Mouse (Mus musculus): ENCODE measurements around the gene Strip2.

Strip2 gene

DNA sequence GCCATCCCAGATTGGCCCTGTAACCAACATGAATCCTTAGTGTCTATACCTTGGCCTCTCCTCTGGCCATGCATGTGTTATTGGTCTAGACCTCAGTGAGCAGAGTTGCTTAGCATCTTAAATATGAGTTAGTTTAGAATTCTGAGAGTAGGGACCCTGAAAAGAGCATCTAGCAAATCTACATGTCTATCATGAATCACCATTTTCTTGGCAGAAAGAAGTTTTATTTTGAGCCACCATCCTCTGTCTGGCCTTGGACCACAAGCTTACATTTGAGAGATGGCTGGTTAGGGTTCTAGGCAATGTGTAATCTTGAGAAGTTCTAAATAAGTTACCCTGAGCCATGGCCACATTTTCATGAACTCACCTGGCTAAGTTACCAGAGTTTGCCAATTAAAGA, 13.3 kb downstream of the Strip2 start:
- no peak for DNase-seq (ENCODE audit: low read depth)

DNA sequence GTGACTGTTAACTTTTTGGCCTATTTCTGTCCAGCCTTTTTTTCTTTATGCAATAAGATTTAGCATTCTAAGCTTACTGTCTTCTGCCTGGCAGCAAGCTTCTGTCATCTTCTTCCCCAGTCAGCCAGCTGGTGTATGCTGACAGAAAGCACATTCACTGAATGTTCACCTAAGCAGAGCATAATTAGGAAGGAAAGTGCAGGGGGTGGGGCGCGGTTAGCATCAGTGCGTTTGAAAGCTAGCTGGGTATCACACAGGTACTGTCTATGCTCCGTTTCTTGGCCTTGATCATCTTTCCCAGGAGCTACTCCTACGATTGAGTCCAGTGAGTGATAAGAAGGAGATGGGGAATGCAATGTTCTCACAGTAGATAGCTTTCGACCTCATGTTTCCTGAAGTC, 13.9 kb downstream of the Strip2 start:
- no peak for DNase-seq (ENCODE audit: low read depth)

DNA sequence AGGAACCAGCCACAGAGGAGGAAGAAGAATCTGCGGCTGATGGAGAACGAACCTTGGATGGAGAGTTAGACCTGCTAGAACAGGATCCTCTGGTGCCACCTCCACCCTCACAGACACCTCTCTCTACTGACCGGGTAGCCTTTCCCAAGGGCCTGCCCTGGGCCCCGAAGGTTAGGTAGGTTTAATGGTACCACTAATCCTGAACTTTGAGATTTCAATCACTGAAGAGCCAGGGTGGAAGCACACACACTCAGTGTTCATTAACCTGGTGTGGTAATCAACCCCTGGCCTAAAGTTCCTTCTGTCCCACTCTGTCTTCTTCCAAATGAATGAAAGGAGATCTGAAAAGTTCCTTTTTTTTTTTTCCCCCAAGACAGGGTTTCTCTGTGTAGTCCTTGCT, 14.4 kb downstream of the Strip2 start:
- no peak for DNase-seq (ENCODE audit: low read depth)

DNA sequence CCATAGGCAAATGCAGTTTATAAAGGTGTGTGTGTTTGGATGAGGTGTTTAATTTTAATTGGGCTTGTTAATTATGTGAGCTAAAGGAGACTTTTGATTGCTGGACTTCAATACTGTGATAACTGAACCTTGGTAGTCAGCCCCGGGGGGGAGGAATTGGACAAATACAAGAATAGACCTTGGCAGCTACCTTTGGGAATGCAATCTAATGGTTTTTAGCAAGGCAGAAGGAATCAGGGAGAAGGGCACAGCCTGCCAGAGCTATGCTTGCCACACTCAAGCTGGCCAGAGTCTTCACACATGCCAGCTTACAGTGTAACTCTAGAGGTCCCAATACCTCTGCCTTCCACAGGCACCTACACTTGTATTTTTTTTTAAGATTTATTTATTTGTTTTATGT, 18.9 kb downstream of the Strip2 start:
- DNase-seq (ENCODE audit: low read depth), result no peak

DNA sequence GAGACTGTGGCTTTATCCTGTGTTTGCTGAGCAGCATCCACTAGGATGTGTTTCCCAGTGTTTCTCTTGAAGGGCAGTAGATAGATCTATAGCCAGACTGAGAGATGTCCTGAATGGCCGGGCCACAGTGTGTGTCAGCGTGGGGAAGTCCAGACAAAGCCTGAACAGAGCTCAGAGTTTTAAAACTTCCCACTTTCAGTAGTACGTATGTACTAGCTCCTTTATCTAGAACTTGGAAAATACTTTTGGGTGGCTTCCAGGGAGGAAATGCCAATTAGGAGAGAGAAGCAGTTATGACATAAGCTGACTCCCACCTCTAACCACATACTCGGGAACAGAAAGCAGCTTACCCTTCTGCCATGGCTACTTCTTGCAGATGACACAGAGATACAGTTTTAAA, 23.6 kb downstream of the Strip2 start:
- no peak for DNase-seq (ENCODE audit: low read depth)

DNA sequence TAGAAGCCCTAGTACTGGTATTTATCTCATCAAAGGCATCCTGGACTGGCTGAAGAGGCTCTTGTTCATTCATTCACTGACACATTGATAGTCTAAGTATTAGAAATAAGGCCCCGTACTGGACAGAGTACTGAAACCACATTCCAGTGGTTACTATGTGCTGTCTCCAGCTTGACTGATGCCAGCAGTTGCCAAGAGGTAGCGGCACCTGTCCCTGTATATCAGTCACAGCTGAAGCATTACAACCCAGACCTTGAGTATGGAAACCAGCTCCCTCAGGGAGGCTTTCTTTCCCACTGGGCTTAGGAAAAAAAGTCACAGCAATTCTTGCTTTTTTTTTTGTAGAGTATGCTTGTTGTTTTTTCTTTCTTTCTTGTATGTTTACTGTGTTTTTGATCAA, 24.2 kb downstream of the Strip2 start:
- no peak for DNase-seq (ENCODE audit: low read depth)

DNA sequence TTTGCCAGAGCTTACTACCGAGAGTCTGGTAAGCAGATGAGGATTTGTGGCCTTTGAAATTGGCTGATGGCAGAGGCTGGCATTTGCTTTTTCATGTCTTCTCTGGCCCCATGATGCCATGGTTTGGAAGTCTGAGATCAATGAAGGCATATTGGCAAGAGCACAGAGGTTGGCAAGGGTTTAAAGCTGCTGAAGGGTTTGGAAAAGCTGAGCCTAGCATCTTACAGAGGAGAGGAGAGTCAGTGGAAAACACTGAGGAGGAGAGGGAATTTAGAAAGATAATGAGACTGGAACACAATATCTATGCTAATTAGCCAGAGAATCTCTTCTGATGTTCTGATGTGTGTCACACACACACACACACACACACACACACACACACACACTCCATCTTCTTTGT, 27.7 kb downstream of the Strip2 start:
- no peak for DNase-seq (ENCODE audit: low read depth)

DNA sequence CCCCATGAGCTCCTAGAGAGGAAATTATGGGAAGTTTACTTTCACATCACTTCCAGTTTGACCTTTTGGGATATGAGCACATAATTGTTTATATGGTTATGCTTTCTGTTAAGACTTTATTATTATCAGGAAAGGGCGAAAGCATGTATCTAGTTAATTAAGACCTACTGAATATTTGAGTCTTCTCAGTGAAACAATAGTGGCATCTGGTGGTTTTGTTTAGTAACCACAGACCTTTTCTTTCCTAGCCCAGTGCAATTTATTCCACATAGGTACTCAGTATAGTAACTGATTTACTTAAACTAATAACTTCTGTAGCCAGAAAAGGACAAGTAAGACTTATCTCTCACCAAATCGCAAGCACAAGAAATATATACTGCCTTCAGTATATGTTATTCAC, 29.8 kb downstream of the Strip2 start:
- DNase-seq (ENCODE audit: low read depth), result peak; percentile 68

DNA sequence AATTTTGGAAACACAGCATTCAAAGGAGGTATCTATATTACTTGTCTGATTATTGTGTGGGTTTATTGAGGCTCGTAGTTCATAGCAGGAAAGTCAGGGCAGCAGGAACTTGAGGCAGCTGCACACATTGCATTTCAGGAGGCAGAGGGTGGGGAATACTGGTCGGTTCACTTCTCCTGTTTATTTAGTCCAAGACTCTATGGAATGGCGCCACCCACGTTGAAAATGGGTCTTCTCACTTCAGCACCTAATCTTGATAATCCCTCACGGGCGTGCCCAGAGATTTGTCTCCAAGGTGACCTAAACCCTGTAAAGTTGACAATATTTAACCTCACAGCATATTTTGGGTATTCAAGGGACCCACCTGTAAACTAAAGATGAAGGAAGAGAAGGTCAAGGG, 31.0 kb downstream of the Strip2 start:
- no peak for DNase-seq (ENCODE audit: low read depth)

DNA sequence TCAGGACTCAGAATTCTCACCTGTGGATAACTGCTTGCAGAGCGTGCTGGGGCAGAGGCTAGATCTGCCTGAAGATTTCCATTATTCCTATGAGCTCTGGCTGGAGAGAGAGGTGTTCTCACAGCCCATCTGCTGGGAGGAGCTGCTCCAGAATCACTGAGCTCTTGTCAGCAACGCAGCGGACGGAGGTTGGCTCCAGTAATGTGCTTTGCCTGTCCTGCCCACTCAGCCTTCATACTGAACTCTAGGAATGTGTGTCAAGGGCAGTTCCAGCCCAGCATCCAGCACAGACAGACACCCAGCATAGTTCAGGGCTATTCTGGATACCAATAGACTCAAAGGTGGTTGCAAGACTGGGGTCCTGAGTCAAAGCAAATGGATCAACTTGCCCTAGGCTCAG, 39.9 kb downstream of the Strip2 start:
- DNase-seq (ENCODE audit: low read depth), result no peak

DNA sequence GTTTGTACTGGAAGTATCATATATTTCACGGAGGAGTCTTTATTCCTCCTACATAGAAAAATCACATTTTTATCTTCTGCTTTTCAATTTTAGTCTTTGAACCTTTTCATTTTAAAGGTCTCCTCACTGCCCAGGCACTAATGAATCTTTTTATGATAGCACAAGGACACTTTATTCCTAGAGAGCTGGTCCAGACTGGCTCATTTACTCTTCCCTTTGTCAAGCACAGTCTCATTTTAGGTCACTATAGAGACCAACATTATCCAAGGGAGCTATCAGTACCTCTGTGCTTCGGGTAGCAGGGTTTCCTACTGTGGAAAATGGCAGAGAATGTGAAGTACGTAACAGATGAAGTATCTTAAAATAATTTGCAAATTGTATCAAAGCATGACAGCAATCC, 41.9 kb downstream of the Strip2 start:
- DNase-seq (ENCODE audit: low read depth), result no peak

DNA sequence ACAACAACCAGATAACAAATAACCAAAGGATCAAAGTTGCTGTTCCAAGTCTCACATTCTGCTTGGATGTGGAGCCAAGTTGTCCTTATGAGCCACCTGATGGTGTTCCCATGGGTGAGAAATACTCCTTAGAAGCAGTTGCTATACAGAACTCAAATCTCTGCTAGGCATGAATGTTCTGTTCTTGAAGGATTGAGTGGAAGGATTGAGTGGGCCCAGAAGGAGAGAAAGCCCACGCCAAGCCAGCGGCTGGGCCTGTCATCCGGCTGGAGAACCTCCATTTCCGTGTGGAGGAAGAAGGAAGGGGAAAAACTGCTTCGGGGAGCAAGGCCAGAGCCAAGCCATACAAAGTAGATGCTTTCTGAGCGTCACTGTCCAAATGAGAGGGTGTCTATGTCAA, 44.3 kb downstream of the Strip2 start:
- DNase-seq (ENCODE audit: low read depth), result no peak

DNA sequence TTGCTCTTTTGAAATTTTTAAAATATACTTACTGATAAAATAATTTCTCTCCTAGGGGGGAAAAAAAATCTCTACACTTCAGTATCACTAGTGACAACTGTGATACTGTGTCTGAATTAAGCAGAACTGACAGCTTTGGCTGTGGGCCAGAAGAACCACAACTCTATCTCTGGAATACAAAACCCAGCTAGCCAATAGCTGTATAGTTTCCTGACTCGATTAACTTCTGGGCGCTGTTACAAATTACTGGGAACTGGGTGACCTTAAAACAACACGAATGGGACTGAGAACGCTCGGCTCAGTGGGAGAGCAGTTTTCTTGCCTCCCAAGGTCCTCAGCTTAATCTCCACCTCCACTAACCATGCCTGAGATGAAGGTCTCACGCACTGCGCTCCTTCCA, 51.1 kb downstream of the Strip2 start:
- DNase-seq (ENCODE audit: low read depth), result peak; percentile 54

DNA sequence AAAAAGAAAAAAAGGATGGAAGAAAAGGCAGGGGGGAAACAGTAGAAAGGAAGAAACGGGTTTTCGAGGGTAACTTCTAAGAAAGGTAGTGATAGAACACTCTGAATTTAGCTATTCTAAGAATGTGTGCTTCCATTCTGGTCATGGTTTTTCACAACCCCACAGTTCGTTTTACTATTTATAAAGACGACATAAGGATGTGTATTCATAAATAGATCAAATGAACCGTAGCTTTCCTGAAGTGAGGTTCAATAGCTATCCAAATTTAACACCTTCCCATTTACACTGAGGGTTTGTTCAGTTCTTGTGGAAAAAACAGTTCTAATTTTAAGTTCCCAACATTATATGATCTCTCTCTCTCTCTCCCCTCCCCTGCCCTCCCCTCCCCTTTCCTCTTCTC, 56.5 kb downstream of the Strip2 start:
- no peak for DNase-seq (ENCODE audit: low read depth)

DNA sequence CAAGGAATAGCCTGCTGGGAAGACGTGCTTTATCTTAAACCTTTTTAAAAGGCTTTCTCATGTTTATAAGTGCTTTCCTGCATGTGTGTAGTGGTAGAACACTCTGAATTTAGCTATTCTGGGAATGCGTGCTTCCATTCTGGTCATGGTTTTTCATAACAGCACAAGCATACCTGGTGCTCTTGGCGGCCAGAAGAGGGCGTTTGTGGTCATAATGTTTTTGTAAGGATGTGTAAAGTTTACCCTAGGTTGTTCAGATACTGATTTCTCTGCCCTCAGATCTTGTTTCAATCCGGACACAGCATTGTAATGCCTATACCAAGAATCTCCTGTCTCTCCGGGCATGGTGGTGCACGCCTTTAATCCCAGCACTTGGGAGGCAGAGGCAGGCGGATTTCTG, 58.0 kb downstream of the Strip2 start:
- peak; percentile 72 for DNase-seq (ENCODE audit: low read depth)

DNA sequence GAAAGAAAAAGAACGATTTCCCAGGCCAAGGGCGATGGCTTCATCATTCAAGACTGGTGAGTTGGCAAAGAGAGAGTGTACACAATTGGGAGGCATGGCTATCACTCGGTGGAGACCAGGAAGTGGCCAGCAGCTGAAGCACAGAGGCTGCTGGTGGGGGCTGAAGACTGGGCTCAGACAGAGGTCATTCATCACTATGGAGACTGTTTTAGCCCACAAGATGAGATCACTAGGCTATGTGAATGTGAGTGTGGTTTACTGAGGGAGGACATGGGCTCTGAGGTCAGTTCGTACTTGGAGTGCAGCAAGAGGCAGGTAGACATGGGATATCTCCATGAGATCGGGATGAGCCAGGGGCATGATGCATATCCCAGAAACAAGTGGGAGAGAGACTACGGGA, 63.6 kb downstream of the Strip2 start:
- peak; percentile 73 for DNase-seq (ENCODE audit: low read depth)

DNA sequence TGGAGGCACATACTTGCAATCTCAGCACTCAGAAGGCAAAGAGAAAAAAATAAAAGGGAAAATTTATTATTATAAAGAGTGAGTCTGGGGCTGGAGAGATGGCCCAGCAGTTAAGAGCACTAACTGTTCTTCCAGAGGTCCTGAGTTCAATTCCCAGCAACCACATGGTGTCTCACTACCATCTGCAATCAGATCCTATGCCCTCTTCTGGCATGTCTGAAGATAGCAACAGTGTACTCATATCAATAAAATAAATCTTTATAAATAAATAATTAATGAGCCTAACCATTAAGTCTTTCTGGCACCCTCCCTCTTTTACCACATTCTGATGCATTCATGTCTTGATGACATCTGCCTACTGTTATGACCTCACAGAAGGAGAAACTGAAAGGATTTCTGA, 65.0 kb downstream of the Strip2 start:
- DNase-seq (ENCODE audit: low read depth), result peak; percentile 37

DNA sequence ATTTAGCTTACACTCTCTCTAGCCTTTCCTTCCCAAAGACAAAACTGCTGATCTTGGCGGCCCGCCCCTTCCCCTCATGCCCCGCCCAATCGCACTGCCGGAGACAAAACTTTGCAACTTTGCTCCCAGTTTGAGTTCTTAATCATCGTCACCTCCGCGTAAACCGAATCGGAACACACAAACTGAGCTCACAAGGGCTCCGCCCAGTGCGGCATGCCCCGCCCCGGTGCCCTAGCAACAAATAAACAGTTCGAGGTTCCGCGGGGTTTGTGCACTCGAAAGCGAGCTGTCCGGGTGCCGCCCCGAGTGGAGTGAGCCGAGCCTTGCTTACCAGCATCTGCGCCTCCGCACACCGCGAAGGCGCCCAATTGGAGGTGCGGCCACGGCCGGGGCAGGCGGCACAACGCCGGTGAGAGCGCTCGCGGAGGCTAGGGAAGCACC, 68.3 kb downstream of the Strip2 start:
- peak; percentile 98 for DNase-seq (ENCODE audit: low read depth)

DNA sequence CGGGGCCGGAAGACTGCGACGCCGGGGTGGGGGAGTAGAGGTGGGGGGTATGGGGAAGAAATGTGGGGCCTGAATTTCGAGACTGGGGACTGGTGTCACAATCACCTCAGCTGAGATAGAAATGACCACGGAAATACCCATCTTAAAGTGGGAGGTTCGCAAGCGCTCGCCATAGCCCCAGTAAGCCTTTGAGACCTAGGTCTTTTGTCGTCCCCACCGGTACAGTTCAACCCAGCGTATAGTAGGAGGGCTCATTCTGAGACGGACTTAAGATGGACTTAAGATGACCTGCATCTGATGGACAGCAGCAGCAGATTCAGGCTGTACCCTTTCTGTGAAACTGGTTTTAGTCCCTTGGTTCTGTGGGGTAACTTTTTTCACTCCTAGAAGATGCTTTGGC, 68.7 kb downstream of the Strip2 start:
- no peak for DNase-seq (ENCODE audit: low read depth)

DNA sequence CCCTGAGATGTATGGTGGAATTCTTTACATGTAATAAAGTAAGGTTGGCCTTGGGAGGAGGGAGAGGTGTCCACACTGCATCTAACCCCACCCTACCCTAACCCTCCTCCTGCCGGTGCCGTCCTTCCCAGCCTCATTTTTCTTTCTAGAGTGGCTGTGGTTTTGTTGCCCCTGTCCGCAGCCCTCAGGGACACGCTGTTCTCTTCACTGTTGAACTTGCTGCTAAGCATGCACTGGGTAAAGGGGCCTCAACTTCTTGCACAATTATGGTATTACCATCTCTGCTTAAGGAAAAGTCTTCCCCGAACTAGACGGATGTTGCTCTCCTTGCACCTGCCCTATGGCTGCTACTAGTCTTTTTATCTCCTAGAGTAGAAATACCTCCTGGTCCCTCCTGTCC, 69.2 kb downstream of the Strip2 start:
- DNase-seq (ENCODE audit: low read depth), result peak; percentile 34

DNA sequence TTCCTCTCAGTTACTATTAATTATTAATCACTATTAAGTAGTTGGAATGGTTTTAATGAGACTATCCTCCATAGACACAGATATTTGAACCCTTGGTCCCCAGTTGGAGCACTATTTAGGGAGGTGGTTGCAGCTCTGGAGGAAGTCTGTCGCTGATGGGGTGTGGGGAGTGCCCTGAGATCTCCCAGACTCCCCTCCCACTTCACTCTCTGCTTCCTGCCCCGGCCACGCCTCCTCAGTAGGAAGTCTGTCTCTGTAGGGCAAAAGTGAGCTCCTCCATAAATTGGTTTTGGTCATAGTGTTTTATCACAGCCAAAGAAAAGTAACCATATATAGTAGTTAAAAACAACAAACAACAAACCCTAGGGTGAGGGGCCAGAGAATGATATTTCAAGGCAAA, 70.4 kb downstream of the Strip2 start:
- DNase-seq (ENCODE audit: low read depth), result peak; percentile 58

DNA sequence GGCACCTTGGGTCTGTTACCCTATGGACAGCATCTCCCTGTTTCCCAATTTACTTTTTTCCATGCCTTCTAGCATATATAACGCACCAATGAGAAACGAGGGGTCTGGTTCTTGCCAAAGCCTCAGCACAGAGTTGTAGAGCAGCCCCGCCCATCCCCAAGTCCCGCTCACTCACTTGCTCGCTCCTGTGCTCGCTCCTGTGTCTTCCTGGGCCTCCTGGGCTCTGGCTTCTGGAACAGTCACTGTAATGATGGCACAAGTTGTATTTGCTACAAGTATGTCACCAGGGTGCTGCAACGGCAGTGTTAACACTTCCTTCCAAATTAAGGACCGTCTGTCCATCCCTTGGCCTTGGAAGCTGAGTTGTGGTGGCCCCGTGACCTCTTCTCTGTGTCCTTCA, 81.3 kb downstream of the Strip2 start:
- no peak for DNase-seq (ENCODE audit: low read depth)

DNA sequence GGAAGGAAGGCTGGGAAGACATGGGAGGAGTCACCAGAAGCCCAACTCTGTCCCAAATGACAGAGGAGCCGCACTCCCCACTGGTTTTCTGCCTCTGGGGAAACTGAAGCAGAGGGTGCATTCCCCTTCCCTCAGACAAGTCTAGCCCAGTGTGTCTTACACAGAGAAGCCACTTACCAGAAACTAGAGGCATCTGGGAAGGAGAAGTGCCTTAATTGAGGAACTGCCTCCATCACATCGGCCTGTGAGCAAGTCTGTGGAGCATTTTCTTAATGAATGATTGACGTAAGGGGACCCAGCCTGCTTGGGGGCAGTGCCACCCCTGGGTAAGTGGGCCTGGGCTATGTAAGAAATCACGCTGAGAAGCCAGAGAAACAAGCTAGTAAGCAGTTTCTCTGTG, 82.0 kb downstream of the Strip2 start:
- DNase-seq (ENCODE audit: low read depth), result no peak

DNA sequence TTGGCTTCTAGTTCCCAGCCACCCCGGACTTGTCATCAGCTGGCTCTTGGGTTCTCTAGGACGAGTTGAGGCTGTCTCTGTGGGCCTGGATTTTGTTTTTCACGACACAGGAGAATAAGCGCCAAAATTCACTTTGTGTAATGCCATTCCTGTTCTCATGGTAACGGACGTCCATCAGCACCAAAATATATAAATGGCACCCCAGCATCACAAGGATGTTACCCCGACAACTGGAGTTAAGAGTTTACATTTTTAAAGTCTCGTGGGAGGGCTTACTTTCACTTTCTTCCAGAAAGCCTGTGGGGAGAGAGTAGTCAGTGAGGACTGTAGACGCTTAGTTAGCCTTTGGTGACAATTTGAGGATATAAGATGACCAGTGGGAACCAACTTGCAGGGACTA, 85.8 kb downstream of the Strip2 start:
- no peak for DNase-seq (ENCODE audit: low read depth)

DNA sequence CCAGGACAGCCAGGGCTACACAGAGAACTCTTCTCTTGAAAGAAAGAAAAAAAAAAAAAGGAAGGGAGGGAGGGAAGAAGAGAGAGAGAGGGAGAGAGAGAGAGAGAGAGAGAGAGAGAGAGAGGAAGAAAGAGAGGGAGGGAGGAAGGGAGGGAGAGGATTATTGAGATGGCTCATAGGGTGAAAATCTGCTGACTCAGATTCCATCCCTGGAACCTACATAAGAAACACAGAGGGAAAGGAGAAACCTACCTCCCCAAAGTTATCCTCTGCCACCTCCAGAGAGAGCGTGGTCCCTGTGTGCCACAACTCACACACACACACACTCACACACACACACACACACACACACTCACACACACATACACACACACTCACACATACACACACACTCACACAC, 89.0 kb downstream of the Strip2 start:
- no peak for DNase-seq (ENCODE audit: low read depth)
